Mouse (Mus musculus) CD4-positive naive resting alpha-beta T cell, adult 57 days (primary cell): ENCODE data around the gene Zfp524. TPM values are rescaled to one million over a fixed set of nuclear protein-coding genes. Genes with fewer than 3 reads are reported as not detected.

Source experiments
- total RNA-seq: library from RNA; stranded (reverse); gene quantifications from one replicate; pipeline ENCODE4 v1.2.4, GENCODE M21; 2023

Zfp524 gene
- total RNA-seq: 14.7 TPM

GRCm38 (mm10) chr7:5014251-5015117, at the start of gene Zfp524, which contains the start of gene Fiz1:
Gene Zfp524 (plus strand): TSS chr7:5014415.
Gene Fiz1 (minus strand): TSS chr7:5014697.

GRCm38 (mm10) chr7:4971068-4971467, 43.1 kb upstream of the Zfp524 start, which contains the start of gene Sbk3:
Gene Sbk3 (minus strand): TSS chr7:4971168.

GRCm38 (mm10) chr7:4996003-4996895, 18.0 kb upstream of the Zfp524 start, which contains the start of gene Zfp579:
Gene Zfp579 (minus strand): TSS chr7:4996158.

GRCm38 (mm10) chr7:5015118-5016001, 1.1 kb downstream of the Zfp524 start, which contains the start of gene Gm44973:
Gene Gm44973 (plus strand): TSS chr7:5015496.

GRCm38 (mm10) chr7:5020000-5020681, 5.9 kb downstream of the Zfp524 start, which contains the start of the genes Zfp865 and Ccdc106:
Gene Zfp865 (plus strand): TSS chr7:5020376.
Gene Ccdc106 (plus strand): TSS chr7:5020553.

GRCm38 (mm10) chr7:5033818-5034217, 19.6 kb downstream of the Zfp524 start, which contains the start of gene 4632433K11Rik:
Gene 4632433K11Rik (plus strand): TSS chr7:5034118.

GRCm38 (mm10) chr7:5038109-5038732, 24.0 kb downstream of the Zfp524 start, which contains the start of gene Zfp784:
Gene Zfp784 (minus strand): TSS chr7:5038446.

GRCm38 (mm10) chr7:5051193-5052192, 37.3 kb downstream of the Zfp524 start, which contains the start of gene Zfp580:
Gene Zfp580 (plus strand): TSS chr7:5051538.

GRCm38 (mm10) chr7:5061774-5062359, 47.7 kb downstream of the Zfp524 start, which contains the start of gene U2af2:
Gene U2af2 (plus strand): TSS chr7:5062143.

Other genes starting within 250 kb of the Zfp524 start
- not detected for gene Fam71e2, start 243.1 kb upstream of the Zfp524 start, total RNA-seq
- gene Il11, start 231.6 kb upstream of the Zfp524 start, total RNA-seq: not detected
- not detected for gene Tmem190, start 231.5 kb upstream of the Zfp524 start, total RNA-seq
- 2.7 TPM for gene Tmem238, start 224.8 kb upstream of the Zfp524 start, total RNA-seq
- gene Rpl28, start 221.5 kb upstream of the Zfp524 start, total RNA-seq: 2,201 TPM
- gene Ube2s, start 201.8 kb upstream of the Zfp524 start, total RNA-seq: 163 TPM
- 2.3 TPM for gene Shisa7, start 169.7 kb upstream of the Zfp524 start, total RNA-seq
- 9.7 TPM for gene Isoc2b, start 144.2 kb upstream of the Zfp524 start, total RNA-seq
- 13.4 TPM for gene Isoc2a, start 137.3 kb upstream of the Zfp524 start, total RNA-seq
- gene Gm36210, start 107.9 kb upstream of the Zfp524 start, total RNA-seq: not detected
- gene Zfp628, start 99.2 kb upstream of the Zfp524 start, total RNA-seq: 35.2 TPM
- gene Nat14, start 92.4 kb upstream of the Zfp524 start, total RNA-seq: 13.9 TPM
- 0.47 TPM for gene Ssc5d, start 88.6 kb upstream of the Zfp524 start, total RNA-seq
- not detected for gene Sbk2, start 50.0 kb upstream of the Zfp524 start, total RNA-seq
- not detected for gene Sbk3, start 43.2 kb upstream of the Zfp524 start, total RNA-seq
- 34.3 TPM for gene Zfp579, start 18.3 kb upstream of the Zfp524 start, total RNA-seq
- 47.3 TPM for gene Fiz1, start 282 bp downstream of the Zfp524 start, total RNA-seq
- gene Gm44973, start 1.1 kb downstream of the Zfp524 start, total RNA-seq: not detected
- gene Zfp865, start 6.0 kb downstream of the Zfp524 start, total RNA-seq: 57.5 TPM
- gene Ccdc106, start 6.1 kb downstream of the Zfp524 start, total RNA-seq: 0.44 TPM
- not detected for gene 4632433K11Rik, start 19.7 kb downstream of the Zfp524 start, total RNA-seq
- 7.4 TPM for gene Zfp784, start 24.0 kb downstream of the Zfp524 start, total RNA-seq
- 2.9 TPM for gene Zfp580, start 37.1 kb downstream of the Zfp524 start, total RNA-seq
- 436 TPM for gene U2af2, start 47.7 kb downstream of the Zfp524 start, total RNA-seq
- 110 TPM for gene Epn1, start 65.8 kb downstream of the Zfp524 start, total RNA-seq
- gene Rfpl4, start 102.5 kb downstream of the Zfp524 start, total RNA-seq: not detected
- gene Rasl2-9, start 111.5 kb downstream of the Zfp524 start, total RNA-seq: not detected
- not detected for gene Vmn1r55, start 135.3 kb downstream of the Zfp524 start, total RNA-seq
- not detected for gene Vmn1r56, start 182.3 kb downstream of the Zfp524 start, total RNA-seq
- not detected for gene Vmn1r57, start 204.1 kb downstream of the Zfp524 start, total RNA-seq